Mouse (Mus musculus): Measurements from ENCODE around the gene Krt25. TPM values are rescaled to one million over a fixed set of nuclear protein-coding genes. Genes with fewer than 3 reads are reported as not detected.

Krt25 gene
- total RNA-seq (2021), result under 1 TPM in 1 of 2 experiments, not detected in 1; 0.21 TPM
- long read RNA-seq, experiment 1, transcript Krt25-201 (8 exons, 1,989 nt), result major isoform, 21 of 23 reads
- long read RNA-seq, experiment 1, partial matches to known transcripts, result 1 of 23 reads
- long read RNA-seq, experiment 1, other reads (novel, unspliced or antisense), result 1 of 23 reads
- long read RNA-seq, experiment 2, result 0 reads

- no peak for DNase-seq (ENCODE audit: low spot score in 2 of 2)
These were observed at the start of gene Krt25 for GRCm38 (mm10) chr11:99322851-99323250. Gene Krt25, minus strand, starts transcription at chr11:99322951.

- DNase-seq (ENCODE audit: low spot score in 2 of 2), result no peak
These were observed 47.2 kb upstream of the Krt25 start for GRCm38 (mm10) chr11:99369853-99370451.

- DNase-seq (ENCODE audit: low spot score in 2 of 2), result no peak
These were observed 46.5 kb upstream of the Krt25 start for GRCm38 (mm10) chr11:99369229-99369628.

- peak in 1 of 2 experiments; percentile 22 for DNase-seq (ENCODE audit: low spot score in 2 of 2)
These were observed 44.0 kb upstream of the Krt25 start for GRCm38 (mm10) chr11:99366791-99367190.

- DNase-seq (ENCODE audit: low spot score in 2 of 2), result no peak
These were observed 41.7 kb upstream of the Krt25 start for GRCm38 (mm10) chr11:99364412-99364811.

GRCm38 (mm10) chr11:99361423-99361822, 38.7 kb upstream of the Krt25 start:
- no peak for DNase-seq (ENCODE audit: low spot score in 2 of 2)

GRCm38 (mm10) chr11:99351004-99351403, 28.3 kb upstream of the Krt25 start, which contains the start of gene Krt27:
Gene Krt27, minus strand, starts transcription at chr11:99351104.
- DNase-seq (ENCODE audit: low spot score in 2 of 2), result no peak

- no peak for DNase-seq (ENCODE audit: low spot score in 2 of 2)
These were observed 16.6 kb upstream of the Krt25 start for GRCm38 (mm10) chr11:99339299-99339847.

GRCm38 (mm10) chr11:99337866-99338265, 15.1 kb upstream of the Krt25 start, which contains the start of gene Krt26:
Gene Krt26, minus strand, starts transcription at chr11:99337966.
- DNase-seq (ENCODE audit: low spot score in 2 of 2), result no peak

- DNase-seq (ENCODE audit: low spot score in 2 of 2), result no peak
These were observed 10.7 kb upstream of the Krt25 start for GRCm38 (mm10) chr11:99333426-99333825.

GRCm38 (mm10) chr11:99329655-99330054, 6.9 kb upstream of the Krt25 start:
- no peak for DNase-seq (ENCODE audit: low spot score in 2 of 2)

- DNase-seq (ENCODE audit: low spot score in 2 of 2), result no peak
These were observed 1.7 kb downstream of the Krt25 start for GRCm38 (mm10) chr11:99321094-99321493.

- no peak for DNase-seq (ENCODE audit: low spot score in 2 of 2)
These were observed 3.6 kb downstream of the Krt25 start for GRCm38 (mm10) chr11:99319127-99319526.

GRCm38 (mm10) chr11:99316543-99316942, 6.2 kb downstream of the Krt25 start:
- no peak for DNase-seq (ENCODE audit: low spot score in 2 of 2)

- no peak for DNase-seq (ENCODE audit: low spot score in 2 of 2)
These were observed 8.2 kb downstream of the Krt25 start for GRCm38 (mm10) chr11:99314594-99314993.

- no peak for DNase-seq (ENCODE audit: low spot score in 2 of 2)
These were observed 11.9 kb downstream of the Krt25 start for GRCm38 (mm10) chr11:99310882-99311281.

- peak in 1 of 2 experiments; percentile 41 for DNase-seq (ENCODE audit: low spot score in 2 of 2)
These were observed 15.2 kb downstream of the Krt25 start for GRCm38 (mm10) chr11:99307579-99307978.

GRCm38 (mm10) chr11:99295039-99295438, 27.7 kb downstream of the Krt25 start:
- no peak for DNase-seq (ENCODE audit: low spot score in 2 of 2)

GRCm38 (mm10) chr11:99292846-99293245, 29.9 kb downstream of the Krt25 start:
- peak in 1 of 2 experiments; percentile 20 for DNase-seq (ENCODE audit: low spot score in 2 of 2)

GRCm38 (mm10) chr11:99284833-99285312, 37.9 kb downstream of the Krt25 start, which contains the start of gene Krt24:
Gene Krt24, minus strand, starts transcription at chr11:99285262.
- DNase-seq (ENCODE audit: low spot score in 2 of 2), result no peak

GRCm38 (mm10) chr11:99284011-99284410, 38.7 kb downstream of the Krt25 start:
- DNase-seq (ENCODE audit: low spot score in 2 of 2), result no peak

GRCm38 (mm10) chr11:99283334-99283733, 39.4 kb downstream of the Krt25 start:
- DNase-seq (ENCODE audit: low spot score in 2 of 2), result no peak

All from gastrocnemius, postnatal 4 days (tissue).